Mouse (Mus musculus) cortical plate, adult 2 months (tissue): ENCODE results near the gene Gm8126. TPM values are rescaled to one million over a fixed set of nuclear protein-coding genes. Genes with fewer than 3 reads are reported as not detected.

Experiments used
- polyA plus RNA-seq: library from polyadenylated mRNA; depleted of rRNA; stranded (reverse); fragments of >200 nt; gene quantifications from 2 replicates; pipeline ENCODE4 v1.2.3, GENCODE M21; 2012; rRNA removed

Gene Gm8126
- polyA plus RNA-seq, 1 experiment, result not detected

Other genes starting within 250 kb of the Gm8126 start
- gene Gm10376, start 243.0 kb upstream of the Gm8126 start, polyA plus RNA-seq, result not detected in 2 replicates
- not detected in 2 replicates for gene Gm8094, start 182.0 kb upstream of the Gm8126 start, polyA plus RNA-seq
- 0.08 TPM in 2 replicates for gene Gm8104, start 158.0 kb upstream of the Gm8126 start, polyA plus RNA-seq
- gene Gm7233, start 78.8 kb upstream of the Gm8126 start, polyA plus RNA-seq, result 0.06 and 0.10 TPM in 2 replicates
- not detected in 2 replicates for gene Gm8122, start 23.3 kb upstream of the Gm8126 start, polyA plus RNA-seq
- 0.08 TPM in 1 of 2 replicates, not detected in the other for gene Gm9732, start 16.4 kb downstream of the Gm8126 start, polyA plus RNA-seq
- gene Gm8127, start 35.2 kb downstream of the Gm8126 start, polyA plus RNA-seq, result not detected in 2 replicates
- gene 1700001F09Rik, start 89.2 kb downstream of the Gm8126 start, polyA plus RNA-seq, result not detected in 2 replicates
- not detected in 2 replicates for gene Gm8138, start 157.7 kb downstream of the Gm8126 start, polyA plus RNA-seq